Mouse (Mus musculus) bone marrow, adult 2 months (tissue): Measurements from ENCODE around the gene Hibch.

Experiments
- CTCF ChIP-seq: fragments of 200-500 bp; IDR thresholded peaks from 2 replicates; pipeline ENCODE4 v1.5.1; 2011; ENCODE audit warnings: low read length, control low read depth; ENCODE audit not compliant: control insufficient read depth, insufficient read depth
- POLR2A ChIP-seq: fragments of 200-500 bp; IDR thresholded peaks from 2 replicates; pipeline ENCODE4 v1.6.1; 2011; ENCODE audit warnings: low read depth, mild to moderate bottlenecking, control low read depth, low read length, borderline replicate concordance; ENCODE audit not compliant: control insufficient read depth

- TF ChIP-seq POLR2A (no peak), CTCF (no peak)
Measured at GRCm38 (mm10) chr1:52963097-52963496, 118.4 kb downstream of the Hibch start.
